Mouse (Mus musculus): ENCODE data around the gene Nup210l. TPM values are rescaled to one million over a fixed set of nuclear protein-coding genes. Genes with fewer than 3 reads are reported as not detected.

Gene Nup210l
- polyA plus RNA-seq, 1 experiment: 0.30 TPM

DNA sequence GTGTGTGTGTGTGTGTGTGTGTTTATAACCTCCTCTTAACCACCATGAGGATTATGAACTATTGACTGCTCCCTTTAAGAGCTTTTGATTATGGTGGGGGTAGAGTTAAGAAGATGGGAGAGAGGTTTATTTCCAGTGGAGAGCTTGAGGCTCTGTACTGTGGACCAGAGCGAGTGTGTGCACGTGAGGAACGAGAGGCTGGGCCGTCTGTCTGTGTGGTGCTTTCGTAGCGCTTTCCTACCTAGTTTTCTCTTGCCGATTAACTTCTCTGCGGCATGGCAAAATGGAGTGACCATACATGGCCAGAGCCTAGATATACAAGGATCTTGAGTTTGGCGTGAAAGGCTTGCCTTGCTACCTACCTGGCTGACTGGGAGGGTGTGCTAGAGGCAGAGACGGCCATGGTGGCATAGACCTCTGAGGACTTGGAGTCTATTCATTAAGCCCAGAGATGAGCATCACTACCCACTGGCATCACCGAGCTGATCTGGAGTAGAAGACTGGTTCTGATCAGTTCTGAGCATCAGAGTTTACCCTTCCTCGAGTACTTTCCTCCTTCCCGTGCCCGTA lies 151.9 kb downstream of the Nup210l start:
- no peak for DNase-seq (ENCODE audit: low read depth)

DNA sequence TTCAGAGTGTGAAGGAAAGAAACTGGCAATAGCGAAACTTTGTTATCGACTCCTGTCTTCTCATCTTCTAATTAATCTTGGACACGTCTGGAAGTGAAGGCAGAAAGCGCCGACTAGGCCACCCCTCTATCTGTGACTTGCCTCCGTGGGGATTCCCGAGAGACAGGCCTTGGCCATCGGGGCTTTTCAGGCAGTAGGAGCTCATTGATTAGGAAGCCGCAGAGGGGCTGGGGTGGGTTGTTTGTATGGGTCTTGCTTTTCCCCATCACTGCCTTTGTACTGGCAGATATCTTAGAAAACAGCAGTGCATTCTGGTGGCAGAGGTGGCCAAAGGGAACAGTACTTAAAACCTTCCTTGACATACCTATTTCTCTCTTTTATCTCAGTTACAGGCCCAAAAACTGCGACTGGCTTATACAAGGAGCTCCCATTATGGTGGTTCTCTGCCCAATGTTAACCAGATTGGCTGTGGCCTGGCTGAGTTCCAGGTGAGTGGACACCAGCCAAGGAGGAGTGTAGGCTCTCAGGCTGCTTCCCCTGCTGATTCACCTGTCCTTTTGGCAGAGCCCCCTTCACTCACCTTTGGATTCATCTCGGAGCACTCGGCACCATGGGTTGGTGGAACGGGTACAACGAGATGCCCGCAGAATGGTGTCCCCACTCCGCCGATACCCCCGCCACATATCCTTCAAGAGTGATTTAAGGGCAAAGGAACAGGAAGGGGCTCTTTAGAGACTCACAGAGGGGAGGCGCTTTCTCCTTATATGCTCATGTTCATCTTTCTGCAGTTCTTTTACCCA lies 153.0 kb downstream of the Nup210l start:
- no peak for DNase-seq (ENCODE audit: low read depth)

DNA sequence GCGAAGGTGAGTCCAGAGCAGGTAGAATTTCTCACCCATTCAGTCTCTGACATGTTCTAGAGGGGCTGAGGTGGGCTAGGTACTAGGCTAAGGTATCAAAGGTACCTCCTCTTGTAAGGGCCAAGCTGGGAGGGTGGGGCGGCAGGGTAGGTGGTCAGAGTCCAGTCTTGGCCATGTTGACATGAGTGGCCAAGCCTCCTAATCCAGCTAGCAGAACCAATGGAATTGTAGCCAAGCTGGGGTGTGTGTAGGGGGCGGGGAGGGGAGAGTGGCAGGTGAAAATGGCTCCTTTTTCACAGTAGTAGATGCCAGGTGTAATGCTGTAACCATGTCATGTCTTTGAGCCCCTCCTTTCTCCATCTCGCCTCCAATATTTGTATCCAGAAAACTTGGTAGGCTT lies 154.6 kb downstream of the Nup210l start:
- DNase-seq (ENCODE audit: low read depth): no peak

Other genes starting within 250 kb of the Nup210l start
- gene Il6ra, start 190.9 kb upstream of the Nup210l start, polyA plus RNA-seq (2012; rRNA removed): 10.7 and 12.3 TPM in 2 replicates
- 37.4 and 56.5 TPM in 2 replicates for gene Atp8b2, start 140.6 kb upstream of the Nup210l start, polyA plus RNA-seq (2012; rRNA removed)
- gene Hax1, start 105.4 kb upstream of the Nup210l start, polyA plus RNA-seq (2012; rRNA removed): 79.3 and 99.6 TPM in 2 replicates
- gene 4933434E20Rik, start 52.5 kb upstream of the Nup210l start, polyA plus RNA-seq (2012; rRNA removed): 72.5 and 74.7 TPM in 2 replicates
- 116 and 119 TPM in 2 replicates for gene Ubap2l, start 51.5 kb upstream of the Nup210l start, polyA plus RNA-seq (2012; rRNA removed)
- 117 and 128 TPM in 2 replicates for gene Tpm3, start 31.5 kb upstream of the Nup210l start, polyA plus RNA-seq (2012; rRNA removed)
- 2,273 and 3,346 TPM in 2 replicates for gene Rps27, start 109.5 kb downstream of the Nup210l start, polyA plus RNA-seq (2012; rRNA removed)
- 8.3 and 9.2 TPM in 2 replicates for gene Rab13, start 109.6 kb downstream of the Nup210l start, polyA plus RNA-seq (2012; rRNA removed)
- 56.6 and 68.4 TPM in 2 replicates for gene Jtb, start 127.5 kb downstream of the Nup210l start, polyA plus RNA-seq (2012; rRNA removed)
- 1.2 and 1.4 TPM in 2 replicates for gene Creb3l4, start 139.4 kb downstream of the Nup210l start, polyA plus RNA-seq (2012; rRNA removed)
- gene Slc39a1, start 144.0 kb downstream of the Nup210l start, polyA plus RNA-seq (2012; rRNA removed): 86.9 and 100 TPM in 2 replicates
- 52.1 and 57.8 TPM in 2 replicates for gene Crtc2, start 150.0 kb downstream of the Nup210l start, polyA plus RNA-seq (2012; rRNA removed)
- gene Dennd4b, start 161.1 kb downstream of the Nup210l start, polyA plus RNA-seq (2012; rRNA removed): 12.5 and 13.2 TPM in 2 replicates
- 19.3 and 25.0 TPM in 2 replicates for gene Gatad2b, start 189.0 kb downstream of the Nup210l start, polyA plus RNA-seq (2012; rRNA removed)

Measured in gonadal fat pad, adult 2 months (tissue).